Comparison of ENCODE assay signal across 26 mouse cellular contexts in the genomic region with DNA sequence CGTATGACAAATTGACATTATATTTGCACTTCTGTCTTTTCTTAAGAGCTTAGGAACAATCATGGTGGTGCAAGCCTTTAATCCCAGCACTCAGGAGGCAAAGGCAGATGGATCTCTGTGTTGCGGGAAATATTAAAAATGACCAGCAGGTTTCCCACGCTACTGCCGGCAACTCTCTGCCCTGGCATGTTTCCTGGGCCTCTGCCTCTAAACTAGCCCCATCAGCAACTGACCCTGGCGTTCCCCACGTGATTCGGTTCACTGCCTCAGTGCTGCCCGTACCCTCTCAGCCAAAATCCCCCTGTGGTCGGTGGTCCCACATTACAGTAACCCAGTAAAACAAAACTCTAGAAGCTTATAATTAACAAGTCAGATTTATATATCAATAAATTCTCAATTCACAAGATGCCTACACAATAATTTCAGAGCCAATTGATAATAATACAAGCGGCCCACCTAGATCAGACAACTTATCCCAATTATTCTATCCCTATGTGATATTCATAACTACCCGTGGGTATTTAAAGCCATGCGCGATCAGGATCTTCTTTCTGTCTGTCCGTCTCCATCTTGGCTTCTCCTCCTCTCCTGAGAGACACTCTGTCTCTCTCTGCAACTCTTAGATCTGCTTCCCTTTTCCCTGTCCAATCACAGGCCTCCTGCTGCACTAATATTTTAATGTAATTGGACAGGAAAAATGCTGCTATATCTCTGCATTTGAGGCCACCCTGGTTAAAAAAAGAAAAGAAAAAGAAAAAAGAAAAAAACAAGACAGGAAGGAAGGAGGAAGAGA.
"Had no signal": no experiment of that assay in that cellular context is flagged by ENCODE, and none has a peak within 500 bp of the region (broad histone marks: within the 10 kb centered on the region; RNA-seq: fewer than 3 reads in every experiment).

No protein-coding gene starts in this region.

- H3K4me1 ChIP-seq: intestine, embryonic 15.5 days had no signal

- H3K36me3 ChIP-seq: heart, embryonic 15.5 days; hindbrain, embryonic 12.5 days; hindbrain, embryonic 13.5 days; hindbrain, embryonic 15.5 days; intestine, embryonic 15.5 days had no signal

- ATAC-seq: hindbrain, embryonic 16.5 days; hindbrain, postnatal 0 days; inflammation-experienced regulatory T-cells, adult 6 months; intestine, embryonic 15.5 days; intestine, embryonic 16.5 days; intestine, postnatal 0 days had no signal

- DNase-seq: heart, postnatal 10 days; heart, postnatal 14 days; heart, postnatal 36 days; heart, postnatal 4 days; kidney, postnatal 10 days; layer of hippocampus, adult 9-11 months; layer of hippocampus, postnatal 36 days had no signal

- H3K27ac ChIP-seq: heart, embryonic 10.5 days; heart, embryonic 13.5 days; heart, embryonic 15.5 days; hindbrain, embryonic 10.5 days; hindbrain, embryonic 12.5 days; hindbrain, embryonic 13.5 days; hindbrain, embryonic 14.5 days; hindbrain, embryonic 15.5 days; hindbrain, postnatal 0 days; intestine, embryonic 15.5 days; kidney, embryonic 15.5 days; kidney, postnatal 0 days; layer of hippocampus, adult 2 months; left cerebral cortex, adult 2 months had no signal

- H3K27me3 ChIP-seq: heart, embryonic 12.5 days; heart, embryonic 13.5 days; heart, embryonic 15.5 days; hindbrain, embryonic 12.5 days; hindbrain, embryonic 13.5 days; hindbrain, embryonic 15.5 days; intestine, embryonic 15.5 days; kidney, embryonic 15.5 days had no signal

- H3K9me3 ChIP-seq: heart, embryonic 10.5 days; heart, embryonic 12.5 days; heart, embryonic 13.5 days; heart, embryonic 15.5 days; hindbrain, embryonic 10.5 days; hindbrain, embryonic 12.5 days; hindbrain, embryonic 13.5 days; hindbrain, embryonic 15.5 days; intestine, embryonic 15.5 days; kidney, embryonic 15.5 days had no signal

- H3K9ac ChIP-seq: heart, embryonic 12.5 days; heart, embryonic 13.5 days; heart, embryonic 15.5 days; hindbrain, embryonic 12.5 days; hindbrain, embryonic 13.5 days; hindbrain, embryonic 14.5 days; hindbrain, embryonic 15.5 days; intestine, embryonic 15.5 days; kidney, embryonic 15.5 days had no signal

- H3K4me2 ChIP-seq: heart, embryonic 12.5 days; heart, embryonic 13.5 days; heart, embryonic 15.5 days; hindbrain, embryonic 12.5 days; hindbrain, embryonic 13.5 days; hindbrain, embryonic 14.5 days; hindbrain, embryonic 15.5 days; intestine, embryonic 15.5 days; kidney, embryonic 15.5 days had no signal

- H3K4me3 ChIP-seq: heart, embryonic 10.5 days; heart, embryonic 12.5 days; heart, embryonic 13.5 days; heart, embryonic 15.5 days; hindbrain, embryonic 10.5 days; hindbrain, embryonic 12.5 days; hindbrain, embryonic 13.5 days; hindbrain, embryonic 15.5 days; intestine, embryonic 15.5 days; kidney, embryonic 15.5 days; layer of hippocampus, adult 2 months; left cerebral cortex, adult 2 months had no signal
